Mouse (Mus musculus) CD8-positive naive resting alpha-beta T cell, adult 2 months (primary cell): ENCODE measurements around the gene Ctnnbip1.
"Not testable (repeated sequence)": the region's sequence is repeated elsewhere in the genome, so short reads cannot be mapped to it uniquely, and the experiment has no call there.

ENCODE experiments used
- DNase-seq, 2 experiments: peaks; one replicate each; pipeline ENCODE4 v3.0.0; 2022; ENCODE audit warnings: low read depth in 2 of 2, low spot score in 2 of 2

The Ctnnbip1 gene

GRCm38 (mm10) chr4:149613497-149613896 lies 95.5 kb downstream of the Ctnnbip1 start:
- not testable (repeated sequence) for DNase-seq

- DNase-seq = no peak
These were observed 96.8 kb downstream of the Ctnnbip1 start for GRCm38 (mm10) chr4:149614869-149615268.
